In the genomic region with DNA sequence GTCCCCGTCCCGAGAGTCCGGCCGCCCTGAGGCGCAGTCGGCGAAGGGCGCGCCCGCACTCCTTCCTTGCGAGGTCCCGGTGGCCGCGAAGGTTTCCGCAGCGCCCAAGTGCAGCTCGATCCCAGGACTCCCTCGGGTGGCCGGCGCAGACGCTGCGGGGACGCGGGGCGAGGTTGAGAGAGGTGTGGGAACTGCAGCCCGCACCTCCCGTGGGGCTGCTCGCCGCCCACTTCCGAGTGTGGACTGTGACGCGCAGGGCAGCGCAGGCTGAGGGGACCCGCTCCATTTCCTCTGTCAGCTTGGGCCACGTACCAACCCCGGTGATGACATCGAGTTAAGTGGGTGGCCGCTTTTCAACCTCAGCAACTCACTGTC, we compare ENCODE assay signal across 9 mouse cellular contexts. TPM values are rescaled to one million over a fixed set of nuclear protein-coding genes. Genes with fewer than 3 reads are reported as not detected.
DNase-seq lines count a peak whose midpoint lies in the region; ATAC-seq lines count a peak whose summit lies in the region.
"Had no signal": no experiment of that assay in that cellular context is flagged by ENCODE, and none has a peak within 500 bp of the region (broad histone marks: within the 10 kb centered on the region; RNA-seq: fewer than 3 reads in every experiment).

No protein-coding gene starts in this region.

- no peaks in the 10 kb centered on the region for H3K36me3 ChIP-seq in erythroblast, embryonic 14.5 days (ENCODE audit: control insufficient read depth)
- H3K36me3 ChIP-seq in forebrain, embryonic 15.5 days = no peaks in the 10 kb centered on the region

- no peak for ATAC-seq in erythroblast, adult 5-6 weeks (replicated peaks; ENCODE audit: low FRiP score, poor library complexity, severe bottlenecking)
- 0 out of 2 replicates have a peak, but pooled peaks have one; percentile 48 for ATAC-seq in forebrain, embryonic 15.5 days (replicated peaks)

- peak; percentile 48 for DNase-seq in adrenal gland, adult 8-10 months
- DNase-seq in heart, postnatal 4 days = peak; percentile 74
- DNase-seq in layer of hippocampus, postnatal 10 days (ENCODE audit: low spot score in 2 of 2) = peak; percentile 47 to 64
- peak; percentile 72 for DNase-seq in lung, postnatal 36 days
- DNase-seq in right cerebral cortex, postnatal 4 days = peak; percentile 26

- peaks cover 12% of the 10 kb centered on the region for H3K9me3 ChIP-seq in erythroblast, embryonic 14.5 days (ENCODE audit: control insufficient read depth, low read length)
- no peaks in the 10 kb centered on the region for H3K9me3 ChIP-seq in forebrain, embryonic 15.5 days

- H3K4me2 ChIP-seq in forebrain, embryonic 15.5 days (replicated peaks) = peak overlapping the region; percentile 97

- peak overlapping the region; percentile 59 for H3K9ac ChIP-seq in forebrain, embryonic 15.5 days (replicated peaks)

- under 1% methylated on average over 38 of the region's 38 CpGs for WGBS in forebrain, embryonic 15.5 days

- no peaks in the 10 kb centered on the region for H3K4me1 ChIP-seq in erythroblast, embryonic 14.5 days (ENCODE audit: control insufficient read depth)
- H3K4me1 ChIP-seq in forebrain, embryonic 15.5 days = peaks cover 17% of the 10 kb centered on the region

- peak overlapping the region; percentile 48 for H3K27ac ChIP-seq in forebrain, embryonic 15.5 days (replicated peaks)

- peaks cover 36% of the 10 kb centered on the region for H3K27me3 ChIP-seq in erythroblast, embryonic 14.5 days (ENCODE audit: control insufficient read depth)
- H3K27me3 ChIP-seq in forebrain, embryonic 15.5 days = peaks cover 32% of the 10 kb centered on the region

- H3K4me3 ChIP-seq in erythroblast, embryonic 14.5 days (replicated peaks) = peak overlapping the region; percentile 44
- peak overlapping the region; percentile 64 for H3K4me3 ChIP-seq in forebrain, embryonic 15.5 days

RNA-seq across cellular contexts. Expression of a gene that starts 0.4 kb away (rescaled TPM):
- polyA plus RNA-seq in erythroblast, embryonic 14.5 days (2012) = not detected in 2 replicates
- total RNA-seq in erythroblast, adult 5-6 weeks (2015; ENCODE audit: low replicate concordance) = not detected in 2 replicates
- total RNA-seq in erythroblast, adult 5-6 weeks (2017; ENCODE audit: low replicate concordance) = 1.3 and 1.6 TPM in 2 replicates
- 1 to 10 TPM; 1.2 to 4.2 (median 2.2) TPM for total RNA-seq in adrenal gland, adult 8-10 months (2022)
- 1.2 TPM in 2 replicates for polyA plus RNA-seq in forebrain, embryonic 15.5 days (2015; fragmentation: Nextera tagmentation; extraction: Ambion mirVana)
- 1 to 10 TPM; 3.9 to 4.4 TPM for total RNA-seq in heart, postnatal 4 days (2021)
- 1 to 10 TPM; 4.7 to 5.2 TPM for total RNA-seq in layer of hippocampus, postnatal 10 days (2021)
- total RNA-seq: CH12.LX had no signal

RNA-seq across cellular contexts. Expression of a gene that starts 41.6 kb away (rescaled TPM):
- 0.57 and 0.87 TPM in 2 replicates for polyA plus RNA-seq in erythroblast, embryonic 14.5 days (2012)
- total RNA-seq in erythroblast, adult 5-6 weeks (2015; ENCODE audit: low replicate concordance) = 20.1 and 23.4 TPM in 2 replicates
- 6.9 and 10.6 TPM in 2 replicates for total RNA-seq in erythroblast, adult 5-6 weeks (2017; ENCODE audit: low replicate concordance)
- 10 to 100 TPM; 87.8 to 97.5 (median 95.5) TPM for total RNA-seq in adrenal gland, adult 8-10 months (2022)
- 148 and 159 TPM in 2 replicates for polyA plus RNA-seq in forebrain, embryonic 15.5 days (2015; fragmentation: Nextera tagmentation; extraction: Ambion mirVana)
- total RNA-seq in heart, postnatal 4 days (2021) = 10 to 100 TPM; 71.1 to 77.9 TPM
- total RNA-seq in layer of hippocampus, postnatal 10 days (2021) = 10 to 100 TPM; 88.3 to 90.9 TPM
